Mouse (Mus musculus): Measurements from ENCODE around the gene Kcnk16. TPM values are rescaled to one million over a fixed set of nuclear protein-coding genes. Genes with fewer than 3 reads are reported as not detected.
"Not testable (repeated sequence)": the region's sequence is repeated elsewhere in the genome, so short reads cannot be mapped to it uniquely, and the experiment has no call there.

The Kcnk16 gene
- not detected for total RNA-seq (2021)
- long read RNA-seq, experiment 1, result 0 reads
- long read RNA-seq, experiment 2, result 0 reads

DNA sequence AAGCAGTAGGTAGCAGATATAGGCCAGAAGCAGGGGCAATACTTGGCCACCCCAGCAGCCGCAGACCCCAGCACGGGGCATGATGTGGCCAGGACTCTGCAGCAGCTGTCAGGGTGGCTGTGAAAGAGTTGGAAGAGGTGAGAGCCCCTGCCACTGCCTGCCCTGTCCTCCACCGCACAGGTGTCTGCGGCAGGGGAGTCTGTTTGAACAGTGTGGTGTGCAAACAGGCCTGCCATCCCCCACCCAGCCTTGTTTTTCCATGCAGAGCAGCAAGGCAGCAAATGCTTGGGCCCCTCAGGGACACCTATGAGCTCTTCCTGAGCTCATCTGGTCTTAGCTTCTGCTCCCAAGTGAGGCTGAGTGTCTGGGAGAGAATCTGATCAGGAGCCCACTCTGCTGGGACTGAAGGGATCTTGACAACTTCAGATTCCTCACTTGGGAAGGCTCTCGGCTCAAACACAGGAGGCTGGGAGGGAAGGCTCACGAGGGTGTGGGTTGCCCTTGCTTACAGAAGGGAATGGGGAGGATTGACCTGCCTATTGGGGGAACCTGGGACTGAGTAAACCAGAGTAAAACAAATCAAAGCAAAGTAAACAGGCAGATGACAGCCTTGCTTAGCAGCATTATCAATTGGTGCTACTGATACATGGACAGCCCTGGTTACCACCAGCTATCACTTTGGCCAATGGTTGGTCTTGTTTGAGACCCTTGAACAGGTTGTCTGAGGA lies at the start of gene Kcnk16:
Gene Kcnk16 (minus strand): TSS at position 118 of the 728 bp plus-strand sequence.
- no peak for DNase-seq

DNA sequence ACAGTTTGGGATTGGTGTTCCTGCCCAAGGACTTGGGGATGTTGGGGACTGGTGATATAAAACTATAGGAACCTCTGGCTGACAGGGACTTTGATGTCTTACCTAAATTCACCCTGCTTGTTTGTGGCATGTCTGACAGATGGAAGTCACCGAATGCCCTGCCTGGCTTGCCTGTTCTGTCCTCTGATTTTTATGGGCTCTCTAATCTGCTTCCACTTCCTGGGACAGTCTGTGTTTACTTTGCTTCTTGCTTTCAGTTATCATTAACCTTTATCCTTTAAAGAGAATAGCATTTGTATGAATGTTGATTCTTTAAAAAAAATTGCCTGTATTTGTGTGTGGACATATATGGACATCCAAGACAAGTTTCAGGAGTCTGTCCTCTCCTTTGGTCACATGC lies 46.1 kb upstream of the Kcnk16 start:
- no peak for DNase-seq

DNA sequence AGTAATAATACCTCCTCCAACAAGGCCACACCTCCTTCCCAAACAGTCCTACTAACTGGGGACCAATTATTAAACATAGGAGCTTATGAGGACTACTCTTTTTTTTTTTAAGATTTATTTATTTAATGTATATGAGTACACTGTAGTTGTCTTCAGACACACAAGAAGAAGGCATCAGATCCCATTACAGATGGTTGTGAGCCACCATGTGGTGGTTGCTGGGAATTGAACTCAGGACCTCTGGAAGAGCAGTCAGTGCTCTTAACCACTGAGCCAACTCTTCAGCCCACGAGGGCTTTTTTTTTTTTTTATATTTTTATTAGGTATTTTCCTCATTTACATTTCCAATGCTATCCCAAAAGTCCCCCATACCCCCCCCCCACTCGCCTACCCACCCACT lies 36.1 kb upstream of the Kcnk16 start:
- DNase-seq, result not testable (repeated sequence)

DNA sequence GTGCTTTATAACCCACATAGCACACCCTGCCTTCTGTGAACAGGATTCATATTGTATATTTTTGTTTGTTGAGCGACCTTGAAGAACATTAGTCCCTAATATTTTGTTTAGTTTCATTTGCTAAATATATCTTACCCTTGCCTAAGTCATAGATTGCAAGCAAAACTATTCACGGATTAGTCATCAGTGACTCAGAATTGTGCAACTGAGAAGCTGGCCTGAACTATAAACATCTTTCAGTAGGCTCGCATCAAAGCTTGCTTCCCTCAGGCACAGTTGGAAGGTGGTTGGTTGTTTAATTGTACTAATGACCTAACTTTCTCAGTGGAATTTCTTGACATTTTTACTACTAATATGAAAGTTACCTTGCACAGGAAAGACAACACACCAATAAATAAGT lies 29.1 kb upstream of the Kcnk16 start:
- no peak for DNase-seq

DNA sequence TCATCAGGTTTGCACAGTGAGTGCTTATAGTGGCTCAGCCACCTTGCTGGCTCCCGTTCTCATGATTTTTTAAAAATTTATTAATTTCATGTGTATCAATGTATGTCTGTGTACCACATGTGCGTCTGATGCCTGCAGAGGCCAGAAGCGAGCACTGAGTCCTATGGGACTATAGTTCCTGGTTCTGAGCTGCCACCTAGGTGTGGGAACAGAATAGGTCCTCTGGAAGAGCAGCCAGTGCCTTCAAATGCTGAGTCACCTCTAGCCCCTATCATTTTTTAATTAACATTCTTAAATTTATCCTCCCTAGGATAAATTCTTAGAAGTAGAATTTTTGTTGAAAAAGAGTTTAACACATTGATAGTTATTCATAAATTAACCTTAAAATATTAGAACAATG lies 28.6 kb upstream of the Kcnk16 start:
- DNase-seq, result no peak

DNA sequence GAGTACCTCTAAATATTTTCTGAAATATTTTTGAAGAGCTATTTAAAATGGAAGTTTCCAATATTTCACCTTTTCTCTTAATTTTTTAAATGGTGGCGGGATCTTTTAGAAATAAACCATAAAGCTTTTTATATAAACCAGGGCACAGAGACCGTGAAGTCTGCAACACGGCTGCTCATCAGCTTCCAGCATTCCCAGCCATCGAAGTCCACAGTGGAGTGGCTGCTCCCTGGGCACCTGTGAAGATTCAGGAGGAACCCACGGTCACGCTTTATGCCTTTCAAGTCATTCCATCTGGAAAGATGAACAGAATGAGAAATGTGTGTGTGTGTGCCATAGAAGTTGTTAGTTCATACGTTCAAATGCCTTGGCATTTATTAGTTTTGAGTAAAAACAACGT lies 25.9 kb upstream of the Kcnk16 start:
- DNase-seq, result no peak

DNA sequence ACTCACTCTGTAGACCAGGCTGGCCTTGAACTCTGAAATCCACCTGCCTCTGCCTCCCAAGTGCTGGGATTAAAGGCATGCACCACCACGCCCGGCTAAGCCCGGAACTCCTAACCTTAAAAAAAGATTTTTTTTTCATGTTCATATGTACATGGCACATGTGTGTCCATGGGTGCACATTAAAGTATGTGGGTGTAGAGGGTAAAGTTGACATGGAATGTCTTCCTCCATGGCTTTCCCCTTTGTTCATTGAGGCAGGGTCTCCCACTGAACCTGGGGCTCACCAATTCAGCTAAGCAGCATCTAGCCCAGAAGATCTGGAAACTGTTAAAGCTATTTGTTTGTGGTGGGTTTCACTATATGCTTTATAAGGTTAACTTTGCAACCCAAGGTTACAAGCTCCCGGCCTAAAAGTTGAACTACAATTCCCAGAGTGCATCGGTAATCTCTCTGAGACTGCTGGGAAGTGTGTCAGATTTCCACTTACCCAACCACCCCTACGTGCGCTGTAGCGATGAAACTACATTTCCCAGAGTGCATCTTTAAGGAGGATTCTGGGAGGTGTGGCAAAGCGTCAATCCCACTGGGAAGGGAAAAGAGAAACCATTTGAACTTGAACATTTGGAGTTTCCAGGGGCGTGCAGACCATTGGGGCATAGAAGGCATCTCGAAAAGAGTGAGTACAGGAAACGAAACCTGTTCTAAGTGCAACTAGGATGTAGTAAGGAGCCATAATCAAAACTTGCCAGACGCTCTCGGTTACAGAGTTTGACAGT lies 25.3 kb upstream of the Kcnk16 start, which contains the start of gene Nudt13:
Gene Nudt13 (plus strand): TSS at position 581 of the 776 bp plus-strand sequence.
- DNase-seq, result peak; percentile 83

DNA sequence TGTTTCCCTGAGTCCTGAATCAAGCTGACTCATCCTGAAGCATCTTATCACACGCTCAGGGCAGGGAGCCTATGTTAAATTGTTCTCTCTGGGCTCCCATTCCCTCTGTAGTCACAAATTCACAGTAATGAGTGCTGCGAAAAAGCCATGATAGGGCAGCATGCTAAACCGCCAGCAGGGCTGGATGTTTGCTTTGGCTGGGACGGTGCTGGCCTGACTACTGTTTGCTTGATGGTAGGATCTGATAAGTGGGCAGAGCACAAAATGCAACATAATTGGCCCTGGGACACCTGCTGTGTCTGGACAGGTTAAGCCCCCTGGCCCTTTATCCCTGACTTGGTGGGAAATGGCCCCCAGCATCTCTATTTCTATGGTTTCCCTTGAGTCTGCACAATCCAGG lies 22.4 kb upstream of the Kcnk16 start:
- no peak for DNase-seq

DNA sequence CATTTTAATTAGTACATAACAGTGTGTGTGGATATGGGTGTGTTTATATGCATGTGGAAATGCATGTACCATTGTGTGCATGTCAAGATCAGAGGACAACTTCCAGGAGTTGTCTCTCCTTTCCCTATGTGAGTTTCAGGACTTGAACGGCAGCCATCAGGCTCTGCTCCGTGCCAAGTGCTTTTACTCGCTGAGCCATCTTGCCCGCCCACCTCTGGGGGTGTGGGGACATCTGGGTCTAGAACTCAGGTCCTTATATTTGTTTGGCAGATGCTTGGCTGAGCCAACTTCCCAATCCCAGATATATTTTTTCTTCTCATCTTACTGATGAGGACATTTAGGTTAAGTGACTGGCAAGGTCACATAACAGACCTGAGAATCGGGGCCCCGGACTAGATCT lies 578 bp downstream of the Kcnk16 start:
- DNase-seq, result no peak

DNA sequence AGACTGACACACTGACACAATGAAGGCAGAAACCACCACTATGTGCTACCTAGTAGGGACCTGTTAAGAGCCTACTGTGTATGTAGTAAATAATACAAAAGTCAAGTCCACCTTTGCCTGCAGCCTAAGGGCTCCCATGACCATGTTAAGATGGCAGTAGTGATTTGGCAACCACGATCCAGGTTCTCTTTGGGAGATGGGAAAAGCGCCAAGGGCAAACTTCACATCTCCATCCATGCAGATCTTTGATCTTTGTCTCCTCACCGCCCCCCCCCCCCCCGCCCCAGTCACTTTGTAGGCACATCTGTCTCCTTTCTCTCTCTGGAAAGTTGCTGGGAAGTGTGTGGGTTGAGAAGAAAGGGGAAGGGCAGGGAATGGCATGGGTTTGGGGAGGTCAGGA lies 6.7 kb downstream of the Kcnk16 start:
- no peak for DNase-seq

DNA sequence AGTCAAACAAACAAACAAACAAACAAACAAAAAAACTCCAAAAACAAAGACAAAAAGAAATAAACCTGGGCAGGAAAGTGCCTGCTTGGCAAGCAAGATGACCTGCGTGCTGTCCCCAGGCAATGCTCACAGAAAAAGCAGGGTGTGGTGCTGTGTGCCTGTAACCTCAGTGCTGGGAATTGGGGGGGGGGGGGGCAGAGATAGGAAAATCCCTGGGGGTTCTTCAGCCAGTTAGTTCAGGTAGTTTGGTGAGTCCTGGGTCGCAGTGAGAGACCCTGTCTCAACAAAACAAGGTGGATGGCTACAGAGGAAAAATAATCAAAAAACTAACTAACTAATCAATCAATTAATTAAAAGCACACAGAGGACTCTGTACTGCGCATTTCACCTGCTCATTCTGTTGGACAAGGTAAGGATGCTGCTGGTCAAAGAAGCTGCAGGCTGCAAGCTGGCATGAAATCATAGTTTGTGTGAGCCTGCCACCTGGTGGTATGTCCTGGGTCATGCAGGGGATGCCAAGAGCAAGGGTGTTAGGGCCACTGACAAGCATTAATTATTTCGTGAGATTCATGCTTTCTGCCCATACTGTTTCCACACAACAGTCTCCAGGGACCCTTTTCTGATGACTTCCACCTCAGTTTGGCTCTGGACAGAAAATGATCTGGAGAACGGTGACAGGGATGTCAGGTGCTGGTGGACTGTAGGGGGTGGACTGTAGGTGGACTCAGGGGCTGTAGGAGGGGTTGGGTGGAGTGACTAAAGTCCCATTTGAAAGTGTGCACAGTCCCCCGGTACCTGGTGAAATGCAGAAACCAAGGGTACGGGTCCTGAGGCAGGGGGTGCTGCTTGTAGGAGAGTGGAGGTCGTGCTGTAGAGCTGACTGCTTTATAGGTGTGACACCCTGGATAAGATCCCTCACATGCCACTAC lies 10.6 kb downstream of the Kcnk16 start:
- peak; percentile 30 for DNase-seq

DNA sequence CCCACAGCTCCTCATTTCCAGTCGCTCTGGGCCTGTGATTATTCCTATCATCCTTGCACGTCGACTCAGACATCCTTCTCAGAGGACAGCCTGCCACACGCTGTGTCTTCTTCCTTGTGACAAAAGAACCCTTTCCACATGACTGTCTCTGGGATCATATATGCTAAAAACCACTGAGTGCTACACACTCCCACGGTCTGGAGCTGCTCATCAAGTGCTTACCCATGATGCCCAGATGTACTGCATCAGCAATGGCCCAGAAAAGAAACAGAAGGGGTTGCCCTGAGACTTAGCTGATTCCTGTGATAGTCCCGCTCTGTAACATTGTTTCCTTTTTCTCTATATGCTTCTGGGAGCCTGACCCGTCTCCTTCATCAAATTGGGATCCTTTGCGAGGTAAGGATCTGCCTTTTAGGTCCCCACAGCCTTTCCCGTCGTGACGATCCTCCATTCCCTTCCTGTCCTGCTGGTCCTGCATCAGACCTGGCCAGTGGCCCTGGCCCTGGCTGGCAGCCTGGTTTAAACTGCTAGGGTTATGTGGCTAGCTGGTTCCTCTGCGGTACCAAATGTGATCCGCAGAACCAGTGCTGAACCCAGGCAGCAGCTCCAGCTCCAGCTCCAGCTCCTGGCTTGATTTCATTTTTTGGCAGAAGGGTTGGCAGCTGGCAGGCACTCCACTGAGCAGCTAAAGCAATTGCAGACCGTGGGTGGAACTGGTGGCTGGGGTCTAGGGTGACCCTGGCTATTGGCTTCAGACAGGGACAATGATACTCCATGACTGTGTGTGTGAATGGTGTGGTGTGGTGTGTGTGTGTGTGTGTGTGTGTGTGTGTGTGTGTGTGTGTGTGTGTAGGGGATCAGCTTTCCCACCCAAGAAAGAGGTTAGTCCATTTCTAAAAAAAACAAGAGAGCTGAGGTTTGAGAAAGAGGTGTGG lies 18.5 kb downstream of the Kcnk16 start:
- DNase-seq, result peak; percentile 34

DNA sequence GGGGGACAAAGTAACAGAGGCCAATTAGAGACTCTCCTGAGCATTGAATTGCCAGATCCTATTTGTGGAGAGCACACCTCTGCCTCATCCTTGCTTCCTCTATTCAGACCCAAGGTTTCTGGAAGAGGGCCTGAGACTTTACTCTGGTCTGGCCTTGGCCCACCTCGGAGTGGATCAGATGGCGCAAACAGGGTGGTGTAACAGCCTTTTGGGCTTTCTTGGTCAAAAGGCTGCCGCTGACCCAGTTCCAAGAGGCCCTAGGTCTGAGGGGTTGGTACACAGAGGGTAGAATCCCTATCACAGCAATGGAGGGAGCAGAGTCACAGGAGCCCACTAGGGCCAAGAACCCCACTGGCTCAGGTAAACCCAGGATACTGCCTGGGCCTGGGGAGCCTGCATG lies 21.0 kb downstream of the Kcnk16 start:
- no peak for DNase-seq

DNA sequence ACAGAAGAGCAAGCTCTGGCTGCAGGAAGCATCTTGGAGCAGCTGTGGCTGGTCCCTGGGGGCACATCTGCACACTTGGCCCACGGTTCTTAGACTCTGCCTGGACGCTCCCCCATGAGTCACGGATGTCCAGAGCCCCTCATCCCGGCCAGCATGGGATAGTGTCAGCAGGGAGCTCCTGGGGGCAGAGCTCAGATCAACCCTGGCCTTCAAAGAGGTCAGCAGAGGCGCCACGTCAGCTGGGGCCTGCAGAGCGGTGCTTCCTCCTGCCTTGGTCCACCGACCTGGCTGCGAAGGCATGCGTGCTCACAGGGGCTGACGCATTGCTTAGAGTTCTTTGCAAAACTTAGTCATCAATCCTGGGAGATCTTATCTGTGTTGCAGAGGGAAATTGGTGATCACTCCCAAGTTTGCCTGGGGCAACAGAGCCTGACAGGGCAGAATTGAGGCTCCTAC lies 22.2 kb downstream of the Kcnk16 start:
- peak; percentile 81 for DNase-seq

DNA sequence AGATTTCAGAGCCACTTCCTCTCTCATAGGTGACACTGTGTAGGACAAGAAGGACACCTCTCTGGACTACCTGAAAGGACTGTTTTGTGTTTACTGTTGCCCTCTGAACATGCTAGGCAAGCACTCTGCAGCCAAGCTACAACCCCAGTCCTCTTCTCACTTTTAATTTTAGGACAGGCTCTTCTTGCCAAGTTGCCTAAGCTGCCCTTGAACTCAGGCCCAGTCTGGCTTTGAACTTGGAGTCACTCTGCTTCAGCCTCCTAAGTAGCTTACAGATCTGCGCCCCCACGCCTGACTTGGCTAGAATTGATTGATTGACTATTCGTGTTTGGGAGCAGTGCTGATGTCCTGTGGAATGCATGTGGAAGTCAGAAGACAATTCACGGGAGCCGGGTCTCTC lies 23.1 kb downstream of the Kcnk16 start:
- DNase-seq, result no peak

DNA sequence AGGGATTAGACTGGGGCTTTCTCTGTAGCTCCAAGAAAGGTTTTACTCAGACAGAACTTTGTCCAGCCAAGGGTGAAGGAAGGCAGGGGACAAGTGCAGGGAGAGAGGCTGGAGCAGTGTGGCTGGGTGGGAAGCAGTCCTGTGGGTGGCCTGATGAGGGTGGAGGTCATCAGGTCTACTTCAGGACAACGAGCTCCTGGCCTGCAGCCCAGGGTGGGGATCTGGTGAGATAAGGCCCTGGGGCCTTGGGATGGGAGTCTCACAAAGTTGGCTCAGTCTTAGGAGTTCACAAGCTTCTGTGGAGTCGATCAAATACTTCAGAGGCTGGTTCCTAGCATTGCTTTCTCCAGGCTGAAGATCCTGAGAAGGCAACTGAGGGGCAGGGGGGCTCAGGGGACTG lies 23.7 kb downstream of the Kcnk16 start:
- DNase-seq, result peak; percentile 35

DNA sequence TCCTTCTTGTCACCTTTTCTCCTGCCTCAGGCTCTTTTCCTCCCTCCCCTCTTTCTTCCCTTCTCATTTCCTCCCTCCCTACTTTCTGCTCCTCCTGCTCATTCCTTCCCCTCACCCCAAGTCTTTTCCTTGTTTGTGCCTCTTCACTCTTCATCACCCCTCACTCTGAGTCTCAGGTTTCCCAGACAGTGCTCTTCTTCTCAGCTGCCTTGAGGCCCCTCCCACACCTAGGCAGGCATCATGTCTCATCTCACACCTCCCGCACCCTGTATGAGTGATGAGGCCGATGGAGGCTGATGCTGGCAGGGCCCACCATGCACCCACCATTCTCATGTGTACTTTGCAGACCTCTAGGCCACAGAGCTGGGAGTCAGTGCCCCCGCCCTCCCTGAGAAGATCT lies 25.8 kb downstream of the Kcnk16 start:
- no peak for DNase-seq

DNA sequence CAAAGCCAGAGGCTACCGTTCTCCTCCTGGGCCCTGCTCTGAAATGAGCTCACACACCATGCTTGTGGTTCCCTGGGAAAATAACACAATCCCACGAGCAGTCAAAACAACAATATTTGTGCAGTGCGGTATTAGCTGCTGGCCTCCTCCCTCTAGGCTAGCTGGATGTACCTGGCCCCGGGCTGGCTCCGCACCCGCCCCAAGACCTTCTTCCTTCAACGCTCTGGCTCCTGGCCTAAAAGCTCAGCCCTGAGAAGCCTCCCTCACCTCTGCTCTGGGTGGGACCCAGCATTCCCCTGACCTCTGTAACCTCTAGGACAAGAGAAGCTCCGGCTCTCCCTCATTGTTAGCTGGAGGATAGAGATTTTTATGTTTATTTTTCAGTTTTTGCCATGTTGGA lies 26.5 kb downstream of the Kcnk16 start:
- no peak for DNase-seq

DNA sequence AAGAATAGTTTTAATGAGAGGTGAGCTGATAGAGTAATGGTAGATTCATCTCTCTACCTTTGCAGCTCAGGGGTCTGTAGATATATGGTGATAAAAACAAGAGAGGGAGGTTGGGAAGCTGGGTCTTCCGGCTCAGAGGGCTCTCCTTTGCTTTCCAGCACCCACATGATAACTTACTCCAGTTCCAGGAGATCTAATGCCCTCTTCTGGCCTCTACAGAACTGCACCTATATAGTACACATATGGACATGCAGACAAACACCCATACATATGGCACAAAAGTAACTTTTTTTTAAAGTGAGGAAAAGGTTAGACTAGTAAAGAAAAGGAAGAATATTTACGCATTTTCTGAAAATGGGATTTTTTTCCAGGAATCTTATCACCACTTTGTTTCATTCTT lies 34.6 kb downstream of the Kcnk16 start:
- no peak for DNase-seq

DNA sequence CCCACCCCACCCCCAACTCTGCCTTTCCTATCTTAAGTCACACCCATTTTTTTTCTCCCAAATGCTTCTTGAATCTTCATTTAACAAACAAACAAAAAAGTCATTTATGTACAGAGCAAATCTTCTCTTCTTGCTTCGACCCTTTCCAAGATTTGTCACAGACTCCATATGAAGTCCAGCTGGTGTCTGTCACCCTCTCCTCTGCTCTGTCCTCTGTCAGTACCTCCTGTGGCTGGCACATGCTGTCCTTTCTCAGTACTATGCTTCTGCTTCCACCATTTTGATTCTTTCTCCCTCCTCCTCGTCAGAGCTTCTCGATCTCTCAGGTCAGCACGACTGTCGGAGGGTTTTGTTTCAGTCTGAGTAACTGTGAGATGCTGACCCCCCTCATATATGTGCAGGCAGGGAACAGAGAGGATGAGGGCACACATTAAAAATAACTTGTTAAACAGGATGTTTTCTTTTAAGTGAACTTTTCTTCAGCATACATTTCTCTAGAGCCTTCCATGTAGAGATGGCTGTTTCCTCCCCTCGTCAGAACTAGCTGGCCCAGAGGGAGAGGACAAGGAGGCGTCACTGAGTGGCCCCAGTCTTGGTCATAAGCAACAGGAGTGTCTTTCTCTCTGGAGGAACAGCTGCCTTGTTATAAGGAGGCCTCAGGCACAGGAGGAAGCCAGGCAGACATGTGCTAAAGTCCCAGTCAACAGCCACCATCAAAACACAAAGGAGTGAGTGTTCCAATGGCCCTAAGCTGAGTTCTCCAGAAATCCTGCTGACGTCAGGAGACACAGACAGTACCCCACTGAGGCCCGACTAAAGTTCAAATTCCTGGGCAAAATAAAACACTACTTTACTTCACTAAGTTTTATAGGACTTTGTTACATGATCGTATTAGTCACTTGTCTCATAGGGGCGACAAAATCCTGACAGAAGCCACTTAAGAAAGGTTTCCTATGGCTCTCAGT lies 35.7 kb downstream of the Kcnk16 start:
- no peak for DNase-seq

Data from gastrocnemius, postnatal 25 days (tissue).